Mouse (Mus musculus) c-Kit-positive CD71-positive TER-119-negative erythroid progenitor cells, embryonic 14.5 days (primary cell): ENCODE measurements around the gene Pde4b.

Experiments used
- DNase-seq: peaks from one replicate; pipeline ENCODE4 v3.0.0-alpha.2; 2013; ENCODE audit warnings: low read depth

Pde4b gene

DNA sequence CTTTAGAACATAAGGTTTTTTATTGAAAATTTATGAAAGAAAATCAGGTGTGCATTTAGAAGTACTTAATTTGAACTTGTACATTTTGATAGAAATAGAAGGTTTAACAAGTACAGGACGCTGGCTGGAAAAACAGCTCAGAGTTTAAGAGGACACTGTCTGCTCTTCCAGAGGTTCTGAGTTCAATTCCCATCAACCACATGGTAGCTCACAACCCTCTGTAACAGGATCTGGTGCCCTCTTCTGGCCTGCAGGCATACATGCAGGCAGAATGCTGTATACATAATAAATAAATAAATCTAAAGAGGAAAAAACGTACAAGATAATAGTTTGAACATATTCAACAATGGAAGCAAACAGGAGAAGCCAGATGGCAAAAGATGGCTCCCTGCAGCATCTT is 420.4 kb downstream of the Pde4b start:
- no peak for DNase-seq

DNA sequence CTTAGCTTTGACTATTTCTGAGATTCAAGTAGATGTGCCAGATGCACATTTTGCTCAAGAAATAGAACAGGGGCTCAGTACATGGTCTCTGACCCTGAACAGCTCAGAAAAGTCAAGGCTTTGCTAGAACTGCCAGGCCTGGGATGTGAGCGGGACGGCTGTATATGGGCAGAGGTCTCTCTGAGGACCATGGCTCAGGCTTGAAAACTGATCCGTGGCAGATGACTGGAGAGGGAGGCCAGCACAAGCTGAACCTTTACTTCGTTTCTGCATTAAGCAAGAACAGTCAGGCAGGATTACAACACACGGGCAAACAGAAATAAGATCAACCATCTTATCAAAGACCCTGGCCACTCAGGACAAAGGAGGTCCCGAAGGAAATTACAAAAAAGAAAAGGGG is 422.7 kb downstream of the Pde4b start:
- no peak for DNase-seq

DNA sequence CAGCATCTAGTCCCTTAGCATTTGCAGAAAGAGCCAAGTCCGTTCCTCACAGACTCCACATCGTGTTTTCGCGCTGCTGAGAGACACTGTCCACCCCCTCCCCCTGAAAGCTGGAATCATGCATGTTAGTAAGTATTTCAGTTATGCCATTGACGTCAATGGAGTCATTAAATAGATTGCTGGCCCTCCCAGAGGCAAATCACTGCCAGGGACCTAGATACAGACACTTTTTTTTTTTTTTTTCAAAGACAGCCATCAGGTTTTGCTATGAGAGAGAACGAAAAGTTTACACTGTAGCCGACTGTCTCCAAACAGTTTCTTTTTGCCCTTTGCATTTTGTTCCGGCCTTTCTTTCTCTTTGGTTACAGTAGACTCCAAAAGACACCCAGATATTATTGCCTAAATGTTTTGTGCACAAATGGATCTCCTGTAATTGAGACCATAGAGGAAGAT is 423.6 kb downstream of the Pde4b start:
- no peak for DNase-seq

DNA sequence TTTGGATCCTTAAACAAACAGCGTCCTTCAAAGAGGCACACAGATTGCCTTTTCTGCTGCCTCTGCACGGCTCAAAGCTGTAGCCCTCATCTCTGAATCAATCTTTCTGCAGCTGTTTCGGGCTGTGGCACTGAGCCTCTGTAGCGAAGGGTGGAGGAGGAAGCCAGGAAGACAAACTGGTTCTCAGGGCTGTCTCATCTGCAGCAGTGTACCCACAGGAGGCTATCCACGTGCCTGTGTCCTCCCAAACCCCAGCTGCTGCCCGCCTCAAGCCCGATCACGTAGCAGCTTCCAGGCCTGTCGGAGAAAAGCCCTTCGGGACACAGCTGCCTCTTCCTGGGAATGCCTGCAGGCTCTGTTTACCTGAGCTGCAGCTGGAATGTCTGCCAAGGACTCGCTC is 424.2 kb downstream of the Pde4b start:
- DNase-seq = no peak

DNA sequence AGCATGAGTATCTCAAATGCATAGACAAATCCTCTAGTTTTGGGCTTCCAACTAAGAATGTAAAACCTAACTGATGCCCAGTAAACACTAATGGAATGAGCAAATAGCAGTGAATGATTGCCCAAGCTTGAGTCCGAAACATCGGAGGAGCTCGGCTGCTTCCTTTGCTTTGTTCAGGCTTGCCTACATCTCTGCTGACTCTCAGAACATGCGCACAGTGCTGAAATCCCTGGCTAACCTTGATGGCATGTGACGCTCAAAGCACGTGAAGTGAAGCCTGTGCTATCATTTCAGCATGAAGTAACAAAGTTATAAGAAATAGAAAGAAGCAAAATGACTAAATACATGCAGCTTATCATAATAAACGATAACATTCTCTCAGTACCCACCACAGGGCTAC is 425.6 kb downstream of the Pde4b start:
- DNase-seq = no peak

DNA sequence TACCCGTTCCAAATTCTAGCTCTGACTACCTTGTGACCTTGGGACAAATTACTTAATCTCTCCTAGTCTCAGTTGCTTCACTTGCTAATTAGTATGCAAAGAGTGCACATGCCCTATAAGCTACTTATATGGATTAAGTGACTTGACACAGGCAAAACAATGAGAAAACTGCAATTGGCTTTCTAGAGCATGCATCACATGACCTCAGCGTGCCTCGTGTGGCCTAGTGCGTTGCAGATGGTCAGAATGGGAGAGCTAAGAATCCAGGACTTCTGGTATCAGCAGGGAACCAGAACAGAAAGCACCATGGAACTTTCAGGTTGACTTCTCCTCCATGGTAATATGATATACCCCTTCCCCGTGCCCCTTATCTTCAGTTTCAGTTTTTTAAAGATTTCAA is 426.2 kb downstream of the Pde4b start:
- DNase-seq = no peak

DNA sequence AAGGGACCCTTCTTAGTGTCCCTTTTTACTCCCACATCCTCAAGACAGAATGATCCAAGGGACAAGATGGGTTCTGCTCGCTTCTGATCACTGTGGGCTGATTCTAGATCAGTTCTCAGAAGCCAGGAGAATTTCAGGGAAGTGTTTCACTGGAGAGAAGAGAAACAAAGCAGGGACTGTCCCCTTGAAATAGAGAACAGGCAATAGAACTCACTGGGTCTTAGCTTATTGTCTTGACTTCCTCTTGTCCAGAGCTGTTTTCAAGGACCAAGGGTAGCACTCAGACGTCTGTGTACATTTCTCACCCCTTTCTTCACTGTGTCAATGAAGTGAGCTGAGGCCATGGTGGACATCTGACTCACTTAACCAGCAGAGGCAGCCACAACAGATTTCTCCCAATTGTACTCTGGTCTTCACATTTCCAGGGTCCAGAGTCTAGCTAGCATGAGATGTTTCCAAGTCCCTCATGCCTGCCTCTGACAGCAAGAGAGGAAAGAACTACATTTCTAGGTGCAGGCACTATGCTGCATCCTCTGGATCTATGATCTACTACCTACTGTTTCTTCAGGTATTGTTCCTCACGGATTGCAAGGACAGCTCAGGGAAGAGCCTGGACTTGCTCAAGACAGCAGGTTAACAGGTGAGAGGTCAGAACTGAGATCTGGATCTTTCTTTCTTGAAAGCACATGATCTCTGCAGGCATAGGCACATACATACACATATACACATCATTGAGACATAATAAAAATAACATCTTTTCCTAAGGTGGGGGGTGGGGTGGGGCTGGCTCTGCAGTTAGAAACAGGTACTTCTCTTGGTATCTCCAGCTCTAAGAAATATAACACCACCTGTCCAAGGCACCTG is 427.9 kb downstream of the Pde4b start:
- DNase-seq = no peak

DNA sequence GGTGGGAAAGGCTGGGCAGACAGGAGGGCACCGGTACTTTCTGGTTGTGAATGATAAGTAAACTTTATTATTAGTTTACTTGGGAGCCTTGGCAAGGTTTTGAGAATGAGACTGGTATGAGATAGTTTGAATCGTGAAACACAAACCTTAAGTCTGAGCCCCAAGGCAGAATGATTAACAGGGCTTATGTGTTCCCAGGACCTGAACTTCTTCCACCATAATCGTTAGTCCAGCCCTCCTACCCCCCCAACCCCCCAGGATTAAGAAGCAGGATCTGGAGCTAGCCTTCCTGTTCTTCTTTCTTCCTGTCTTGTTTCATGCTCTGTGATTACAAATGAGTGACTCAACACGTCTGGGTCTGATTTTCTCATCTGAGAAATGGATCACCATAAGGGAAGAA is 429.1 kb downstream of the Pde4b start:
- no peak for DNase-seq

DNA sequence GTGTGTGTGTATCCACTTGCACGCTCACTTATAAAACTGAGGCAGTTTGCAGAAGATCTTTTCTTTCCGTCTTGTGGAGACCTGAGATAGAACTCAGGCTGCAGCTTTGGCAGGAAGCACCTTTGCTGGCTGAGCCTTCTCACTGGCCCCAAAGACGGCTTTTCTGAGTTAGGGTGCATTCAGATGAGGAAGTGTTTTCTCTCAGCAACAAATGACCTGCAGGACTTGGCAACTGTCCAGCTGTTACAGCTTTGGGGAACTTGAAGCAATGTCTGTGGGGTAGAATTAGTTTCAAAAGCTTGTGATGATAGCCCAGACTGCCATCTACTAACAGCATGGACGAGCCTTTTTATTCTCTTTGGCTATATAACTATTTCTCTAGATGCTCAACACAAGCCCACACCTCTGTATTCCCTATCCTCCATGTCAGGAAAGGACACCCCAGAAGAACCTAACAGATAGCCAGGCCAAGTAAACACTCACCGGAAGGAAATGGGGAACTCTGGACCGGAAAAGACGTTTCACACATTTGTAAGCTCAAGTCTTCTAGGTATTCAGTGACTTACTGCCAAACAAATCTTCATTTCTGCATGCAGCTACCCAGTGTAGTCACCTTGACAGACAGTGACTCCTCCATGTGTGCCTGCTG is 429.8 kb downstream of the Pde4b start:
- no peak for DNase-seq

DNA sequence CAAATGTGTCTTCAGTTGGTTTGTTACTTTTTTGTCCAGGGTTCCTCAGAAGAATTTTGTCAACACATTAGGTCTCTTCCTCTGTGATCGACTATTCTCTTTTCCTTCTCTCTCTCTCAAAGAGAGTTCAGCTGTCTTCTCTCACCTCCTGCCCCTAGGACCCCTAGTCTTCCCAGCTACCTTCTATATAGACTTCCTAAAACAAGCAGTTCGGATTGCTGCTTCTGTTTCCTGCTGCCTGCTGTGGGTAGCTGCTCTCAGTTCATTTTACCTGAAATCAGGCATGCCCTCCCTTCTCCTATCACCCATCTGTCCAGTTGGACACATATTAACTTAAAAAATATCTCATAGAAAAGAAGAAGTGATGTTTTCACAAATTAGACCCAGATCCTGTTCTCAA is 430.3 kb downstream of the Pde4b start:
- no peak for DNase-seq

DNA sequence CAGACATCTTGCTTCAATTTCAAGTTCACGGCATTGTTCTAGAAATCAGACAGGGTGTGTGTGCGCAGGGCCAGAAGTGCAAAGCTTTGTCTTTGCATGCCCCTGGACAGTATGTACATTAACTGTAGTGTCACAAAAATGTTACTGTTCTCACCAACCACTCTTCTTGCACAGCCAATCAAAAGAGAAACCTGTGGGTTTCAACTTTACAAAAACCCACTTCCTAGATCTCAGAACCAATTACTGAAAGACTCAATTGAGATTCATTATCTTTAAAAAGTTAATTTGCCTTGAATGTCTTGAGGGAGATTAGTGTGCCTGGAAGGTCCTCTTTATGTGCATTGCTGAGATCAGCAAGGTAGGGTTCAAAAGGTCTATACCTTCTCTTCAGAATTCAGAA is 431.0 kb downstream of the Pde4b start:
- DNase-seq = no peak

DNA sequence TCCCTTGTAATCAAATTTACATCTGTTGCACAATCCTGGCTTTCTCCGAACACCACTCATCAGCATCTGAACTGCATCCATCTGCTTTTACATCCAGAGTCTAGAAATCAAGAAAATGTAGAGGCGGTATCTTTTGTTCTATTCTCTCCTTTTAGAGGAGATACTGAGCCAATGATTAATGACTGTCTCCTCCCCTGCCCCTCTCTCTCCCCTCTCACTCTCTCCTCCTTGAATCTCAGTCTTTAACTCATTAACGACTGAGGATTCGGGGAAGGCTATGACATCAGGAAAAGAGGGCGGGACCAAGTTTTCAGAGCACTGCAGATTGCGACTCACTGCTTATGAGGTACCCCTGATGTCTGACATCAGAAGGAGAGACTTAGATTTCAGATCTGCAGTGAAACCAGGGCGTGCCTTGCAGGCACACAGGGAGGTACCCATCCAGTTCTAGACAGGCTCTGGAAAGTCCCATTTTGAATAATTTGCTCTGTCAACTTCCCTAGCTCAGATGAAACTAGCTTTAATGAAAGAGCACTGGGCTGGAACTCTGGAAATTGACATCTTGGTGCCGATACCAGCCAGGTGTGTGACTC is 433.4 kb downstream of the Pde4b start:
- DNase-seq = no peak

DNA sequence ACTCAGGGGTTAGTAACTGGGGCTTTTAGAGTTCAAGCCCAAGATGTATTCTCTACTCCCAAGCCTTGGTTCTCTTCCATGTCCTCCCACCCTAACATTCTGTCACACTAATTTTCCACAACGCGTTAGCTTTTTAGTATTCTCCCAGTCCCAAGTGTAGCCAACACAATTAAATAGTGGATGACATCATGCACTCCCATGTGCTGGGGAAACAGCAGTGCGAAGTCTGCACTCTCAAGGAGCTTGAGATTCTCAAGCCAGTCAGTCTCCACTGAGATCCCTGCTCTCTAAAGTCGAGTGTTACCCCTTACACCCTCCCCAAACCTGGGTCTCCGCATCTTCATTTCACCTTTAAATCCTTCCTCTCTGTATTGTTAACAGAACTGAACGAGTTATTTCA is 434.1 kb downstream of the Pde4b start:
- no peak for DNase-seq

DNA sequence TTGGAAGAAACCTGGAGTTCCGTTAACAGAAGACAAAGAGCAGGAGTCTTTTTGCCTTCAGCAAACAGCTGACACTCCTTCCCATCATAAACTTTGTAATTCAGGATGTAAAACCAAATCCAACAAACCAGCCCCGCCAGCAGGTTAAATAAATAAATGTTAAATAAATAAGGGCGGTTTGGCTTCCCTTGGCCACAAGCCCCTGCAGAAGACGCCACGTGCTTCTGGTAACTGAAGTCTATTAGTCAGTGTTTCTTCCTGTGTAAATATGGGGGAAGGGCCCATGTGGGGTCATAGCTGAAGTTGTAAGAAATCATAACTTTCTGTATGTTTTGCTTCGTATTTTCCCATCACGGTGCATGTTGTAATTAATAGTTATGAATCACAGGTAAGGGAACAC is 440.0 kb downstream of the Pde4b start:
- DNase-seq = no peak

DNA sequence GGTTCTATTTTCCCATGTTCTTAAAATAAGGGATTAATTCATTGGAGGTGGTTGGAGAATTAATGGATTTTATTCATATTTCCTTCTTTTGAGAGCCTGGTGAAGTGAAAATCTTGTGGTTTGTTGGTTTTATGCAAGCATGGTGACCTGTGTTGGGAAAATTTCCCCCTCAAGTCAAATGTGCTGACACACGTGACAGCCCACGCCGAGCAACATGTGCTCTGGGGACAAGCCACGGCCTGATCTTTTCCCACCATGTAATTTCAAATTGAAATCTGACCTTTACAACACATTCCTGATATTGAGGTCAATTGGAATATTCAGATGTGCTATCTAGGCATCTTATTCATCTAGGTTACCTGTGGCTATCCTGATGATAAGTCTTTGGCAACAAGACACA is 443.5 kb downstream of the Pde4b start:
- DNase-seq = no peak

DNA sequence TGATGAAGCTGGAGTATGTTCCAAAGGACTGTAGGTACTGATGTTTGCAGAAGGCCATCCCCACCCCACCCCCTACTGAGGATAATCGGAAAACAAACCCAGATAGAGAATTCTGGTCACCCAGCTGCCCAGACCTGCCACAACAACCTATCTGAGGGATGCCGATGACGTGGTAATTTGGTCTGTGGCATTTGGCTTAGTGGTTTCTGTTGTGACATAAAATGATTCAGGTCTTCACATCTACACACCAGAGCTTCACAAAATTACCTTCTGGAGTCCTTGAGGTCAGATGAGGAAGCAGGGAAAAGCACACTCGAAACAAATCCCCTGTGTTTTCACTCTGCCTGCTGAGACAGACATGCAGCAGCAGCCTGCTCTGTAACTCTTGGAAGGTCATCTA is 444.4 kb downstream of the Pde4b start:
- no peak for DNase-seq

DNA sequence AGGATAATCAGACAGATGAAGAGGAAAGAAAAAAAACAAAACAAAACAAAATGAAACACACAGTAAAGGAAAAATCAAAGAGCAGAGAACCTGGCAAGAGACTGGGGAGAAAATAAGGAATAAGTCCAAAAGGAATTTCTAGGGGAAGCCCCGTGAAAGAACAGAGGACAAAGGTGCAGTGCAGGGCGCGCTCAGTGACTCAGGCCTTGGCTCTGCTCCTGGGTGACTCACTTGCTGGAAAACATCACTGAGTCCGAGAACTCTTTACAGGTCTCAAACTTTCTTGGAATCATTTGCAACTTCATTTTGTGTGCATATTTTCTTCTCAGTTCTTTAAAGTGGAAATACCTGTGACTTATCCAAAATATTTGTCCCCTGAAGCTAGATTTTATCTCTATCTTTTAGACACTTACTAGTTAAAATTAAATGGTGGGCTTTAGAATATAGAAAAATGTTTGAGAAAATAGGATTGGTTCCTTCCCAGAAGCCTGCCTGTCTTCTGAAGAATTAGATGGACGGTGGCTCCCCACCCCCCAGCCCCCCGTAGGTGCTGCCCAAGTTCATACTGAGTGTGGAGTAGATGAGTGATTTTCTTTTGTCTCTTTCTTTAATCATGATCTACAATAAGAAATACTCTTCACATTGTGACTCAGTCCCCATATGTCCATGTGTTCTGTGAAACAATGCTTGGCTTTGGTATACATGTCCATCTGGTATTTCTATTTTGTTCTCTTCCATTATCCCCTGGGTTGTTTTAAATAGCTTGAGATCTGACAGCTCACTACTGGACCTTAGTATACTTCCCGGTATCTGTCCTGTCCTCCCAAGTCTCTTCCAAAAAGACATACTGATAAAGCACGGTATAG is 446.1 kb downstream of the Pde4b start:
- DNase-seq = no peak

DNA sequence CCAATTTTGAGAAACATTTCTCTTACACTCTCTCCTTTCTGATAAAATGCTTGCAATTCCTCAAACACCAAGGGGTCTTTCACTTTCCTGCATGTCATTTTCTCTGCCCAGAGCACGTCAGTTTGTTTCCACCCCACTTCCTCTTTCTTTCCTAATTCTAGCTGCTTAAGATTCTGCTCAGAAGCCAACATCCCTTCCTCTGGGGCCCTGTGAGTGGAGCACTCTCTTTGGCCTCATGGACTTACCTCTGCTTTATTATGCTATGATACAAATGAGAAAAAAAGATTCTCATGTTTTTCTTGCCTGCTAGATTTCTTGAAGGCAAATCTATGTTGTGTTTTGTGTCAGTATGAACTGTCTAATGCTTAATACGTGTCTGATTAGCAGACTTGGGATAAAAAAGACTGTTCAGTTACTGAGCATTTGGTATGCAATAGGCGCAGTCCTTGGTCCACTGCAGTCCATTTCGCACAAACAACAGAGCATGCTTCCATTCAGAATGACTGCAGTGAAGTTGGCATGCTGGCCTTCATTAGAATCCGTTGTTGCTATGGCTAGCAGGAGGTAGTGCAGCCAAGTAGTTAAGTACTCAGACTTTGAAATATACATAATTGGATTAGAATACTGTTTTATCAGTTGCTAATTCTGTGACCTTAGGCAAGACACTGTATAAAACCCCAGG is 446.8 kb downstream of the Pde4b start:
- no peak for DNase-seq

DNA sequence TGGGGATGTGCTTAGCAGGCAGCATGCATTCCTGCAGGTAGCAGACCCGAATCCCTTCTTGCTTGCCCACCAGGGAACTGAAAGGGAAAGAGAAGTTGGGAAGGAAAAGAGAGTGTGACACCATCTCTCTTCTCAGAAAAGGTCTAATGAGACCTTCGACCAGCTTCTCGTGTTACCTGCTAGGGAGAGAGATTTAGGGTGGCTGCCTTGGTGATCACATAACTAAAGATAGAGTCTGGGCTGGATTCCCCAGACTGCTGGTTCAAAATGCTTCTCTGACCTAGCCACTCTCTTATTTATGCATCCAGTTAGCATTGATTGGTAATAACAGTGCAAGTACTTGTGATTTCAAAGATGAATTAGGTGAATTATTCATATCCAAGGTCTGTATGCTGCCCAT is 448.5 kb downstream of the Pde4b start:
- DNase-seq = no peak

DNA sequence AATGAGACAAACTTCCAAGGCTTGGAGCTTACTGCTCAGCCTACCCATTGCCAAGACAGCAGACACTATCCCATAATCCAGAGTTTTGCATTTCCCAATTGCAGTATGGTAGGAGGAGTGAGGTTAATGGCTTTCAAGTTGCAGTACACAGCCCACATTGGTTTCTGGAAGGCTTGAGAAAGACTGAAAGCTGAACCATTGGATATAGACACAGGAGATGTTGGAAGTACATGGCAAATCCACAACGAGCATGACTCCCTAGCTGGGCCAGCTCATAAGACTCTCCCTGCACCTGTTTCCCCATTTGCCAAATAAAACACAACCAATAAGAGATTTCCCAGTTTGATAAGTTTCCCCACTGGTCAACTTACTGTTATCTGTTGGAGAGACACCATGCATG is 450.9 kb downstream of the Pde4b start:
- no peak for DNase-seq

DNA sequence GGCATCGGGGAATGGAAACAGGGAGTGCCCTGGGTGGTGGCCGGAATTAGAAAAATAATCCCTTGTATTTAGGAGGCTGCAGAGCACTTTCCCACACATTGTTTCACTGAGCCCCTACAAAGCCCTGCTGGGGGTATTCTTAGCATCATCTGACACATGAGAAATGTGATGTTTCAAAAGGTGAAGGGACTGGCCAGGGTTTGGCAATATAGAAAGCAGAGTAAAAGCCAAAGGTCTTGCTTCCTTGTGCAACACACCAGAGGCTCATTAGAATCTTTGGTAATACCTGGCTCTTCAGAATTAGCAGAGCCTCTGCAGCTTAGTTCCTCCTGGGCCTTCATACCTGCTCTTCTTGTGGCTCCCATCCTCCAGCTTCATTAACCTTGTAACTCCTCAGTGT is 451.4 kb downstream of the Pde4b start:
- DNase-seq = no peak
